Mouse (Mus musculus) hematopoietic multipotent progenitor cell, adult 10-12 weeks (in vitro differentiated cells): ENCODE measurements around the gene Ehbp1. TPM values are rescaled to one million over a fixed set of nuclear protein-coding genes. Genes with fewer than 3 reads are reported as not detected.

ENCODE experiments used
- polyA plus RNA-seq: library from polyadenylated mRNA; stranded (reverse); fragments of >175 nt; gene quantifications from 2 replicates; pipeline ENCODE4 v1.2.3, GENCODE M21; 2012; ENCODE audit warnings: low replicate concordance

The Ehbp1 gene
- polyA plus RNA-seq: 0.26 and 0.33 TPM in 2 replicates

DNA sequence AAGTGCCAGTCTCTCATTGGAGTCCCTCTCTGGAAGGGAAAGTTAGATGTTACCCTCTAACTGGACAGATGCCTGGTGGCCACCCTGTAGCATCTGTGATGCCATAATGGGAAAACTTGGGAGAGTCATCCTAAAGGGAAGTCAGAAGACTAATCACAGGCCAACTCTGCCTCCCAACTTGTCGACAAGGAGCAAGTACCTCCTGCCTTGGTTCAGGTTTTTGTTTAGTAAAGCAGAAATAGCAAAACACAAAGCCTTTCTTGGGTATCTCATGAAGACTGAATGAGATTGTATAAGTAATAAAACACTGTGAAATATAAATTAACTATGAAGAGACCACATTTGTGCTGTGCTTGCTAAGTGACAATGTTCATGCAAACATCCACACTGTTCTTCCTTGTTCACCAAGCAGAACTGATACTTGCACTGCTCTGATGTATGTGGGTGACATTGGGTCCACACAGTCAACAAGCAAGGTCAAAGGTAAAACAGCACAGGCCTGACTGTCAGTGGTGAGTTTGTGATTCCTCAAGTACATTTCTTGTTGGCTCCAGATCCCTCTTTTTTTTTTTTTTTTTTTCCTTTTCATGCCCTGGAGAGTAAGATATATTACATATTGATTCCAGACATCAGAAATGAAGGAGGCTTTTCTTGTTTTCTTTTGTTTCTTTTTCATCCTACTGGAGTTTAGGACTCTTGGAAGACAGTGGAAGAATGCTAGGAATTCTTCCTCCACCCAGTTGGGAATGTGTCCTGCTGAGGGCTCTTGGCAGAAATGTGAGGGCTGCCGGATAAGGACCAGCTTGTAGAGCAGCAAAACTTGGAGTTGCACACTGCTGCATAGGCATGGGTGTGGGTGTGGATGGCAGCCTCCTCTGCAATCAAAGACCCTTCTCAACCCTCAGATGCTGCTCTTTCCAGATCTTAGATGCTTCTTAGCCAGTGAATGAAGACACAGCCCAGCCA is at the start of gene Ehbp1:
TSS of gene Ehbp1 (minus strand) at position 51 of the 966 bp plus-strand sequence.

DNA sequence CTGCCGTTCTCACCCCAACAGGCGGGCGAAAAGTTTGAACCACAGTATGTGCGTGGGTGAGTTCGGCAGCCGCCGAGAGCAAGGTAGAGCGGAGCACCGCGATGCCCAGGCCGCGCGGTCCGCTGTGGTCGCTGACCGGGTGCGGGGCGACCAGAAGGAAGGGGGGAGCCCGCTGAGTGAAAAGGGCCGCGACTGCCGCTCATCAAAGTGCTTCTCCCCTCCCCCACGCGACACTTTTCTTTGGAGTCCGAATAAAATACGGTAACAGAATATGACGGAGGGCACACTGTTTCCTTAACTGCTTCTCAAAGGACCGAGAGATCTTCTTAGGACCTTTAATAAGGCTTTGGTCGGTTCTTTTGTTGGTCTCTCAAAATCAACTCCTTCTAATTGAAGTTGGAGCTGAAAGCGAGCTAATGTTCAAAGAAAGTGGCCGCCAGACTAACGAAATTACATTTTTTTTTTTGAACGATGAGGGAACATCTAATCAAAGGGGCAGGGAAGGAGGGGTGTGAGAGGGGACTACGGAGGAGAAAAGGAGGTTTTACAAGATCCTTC is 339.2 kb downstream of the Ehbp1 start, which contains the start of gene Otx1:
TSS of gene Otx1 (minus strand) at position 115 of the 558 bp plus-strand sequence.

Other genes starting within 250 kb of the Ehbp1 start
- gene Tmem17, start 169.8 kb upstream of the Ehbp1 start, polyA plus RNA-seq: 0.62 and 1.0 TPM in 2 replicates